Mouse (Mus musculus) lung, adult 2 months (tissue): ENCODE data around the gene Tnrc6a.

Source experiments
- CTCF ChIP-seq: fragments of 200-500 bp; IDR thresholded peaks from 2 replicates; pipeline ENCODE4 v1.5.1; 2011; ENCODE audit warnings: mild to moderate bottlenecking, low read length, control low read depth; ENCODE audit not compliant: insufficient read depth
- POLR2A ChIP-seq: fragments of 200-500 bp; IDR thresholded peaks from 2 replicates; pipeline ENCODE4 v1.6.1; 2011; ENCODE audit warnings: low read depth, mild to moderate bottlenecking, control low read depth, low read length, borderline replicate concordance; ENCODE audit errors: extremely low read depth

DNA sequence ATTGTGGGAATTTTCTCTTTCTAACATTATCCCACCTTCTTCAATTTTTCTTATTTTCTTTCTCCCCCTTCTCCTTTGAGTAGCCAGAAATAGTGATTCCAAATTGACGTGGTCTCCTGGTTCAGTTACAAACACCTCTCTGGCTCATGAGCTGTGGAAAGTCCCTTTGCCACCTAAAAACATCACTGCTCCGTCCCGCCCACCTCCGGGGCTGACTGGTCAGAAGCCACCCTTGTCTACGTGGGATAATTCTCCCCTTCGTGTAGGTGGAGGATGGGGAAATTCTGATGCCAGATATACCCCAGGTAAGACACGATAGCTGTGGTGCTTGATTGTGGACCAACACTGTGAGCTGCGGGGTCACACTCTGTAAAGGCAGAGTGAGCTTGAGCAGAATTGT, 66.1 kb downstream of the Tnrc6a start:
- TF ChIP-seq CTCF (no peak), POLR2A (no peak)
